Mouse (Mus musculus) E14TG2a.4 (cell line): ENCODE results near the gene Zfp619.

Experiments
- CTCF ChIP-seq: conservative IDR thresholded peaks from 2 replicates; pipeline ENCODE4 v1.5.1; 2014; ENCODE audit warnings: low read length
- POU5F1 ChIP-seq: IDR thresholded peaks from 2 replicates; pipeline ENCODE4 v1.6.1; 2014; ENCODE audit warnings: low read length, borderline replicate concordance

DNA sequence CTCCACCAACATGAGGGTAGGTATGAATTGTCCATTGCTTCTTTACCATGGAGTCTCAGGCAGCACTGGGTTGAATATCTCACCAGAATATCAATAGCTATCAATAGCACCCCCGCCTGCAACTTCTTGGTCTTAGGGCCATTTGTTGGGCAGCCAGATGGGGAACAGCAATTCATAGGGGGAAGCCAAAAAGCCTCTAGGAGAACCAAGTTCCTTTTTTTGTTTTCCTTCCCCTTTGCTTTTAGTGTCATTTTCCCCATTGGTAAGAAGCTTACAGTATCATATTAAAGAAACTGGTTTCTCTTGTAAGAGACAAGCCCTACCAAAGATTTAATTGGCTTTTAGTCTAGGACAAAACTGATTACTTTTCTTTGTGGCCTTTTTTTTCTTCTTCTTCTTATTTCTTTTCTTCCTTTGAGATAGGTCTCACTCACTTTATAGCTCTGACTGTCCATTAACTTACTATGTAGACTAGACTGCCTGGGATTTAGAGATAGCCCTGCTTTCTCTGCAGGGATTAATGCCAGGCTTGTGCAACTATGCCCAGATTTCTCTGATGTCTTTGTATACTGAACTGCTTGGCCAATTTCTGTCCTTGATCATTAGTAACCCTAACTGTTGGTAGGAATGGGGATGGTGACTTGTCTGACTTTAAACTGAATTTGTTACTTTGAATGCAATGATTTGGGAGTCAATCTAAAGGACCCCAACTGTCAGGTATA, 6.3 kb downstream of the Zfp619 start:
- no peak for TF ChIP-seq CTCF
- no peak for TF ChIP-seq POU5F1
